Mouse (Mus musculus) megakaryocyte, adult 5-6 weeks (primary cell): ENCODE results near the gene Sema4d. TPM values are rescaled to one million over a fixed set of nuclear protein-coding genes. Genes with fewer than 3 reads are reported as not detected.

Experiments
- ATAC-seq: 2 replicates; pipeline ENCODE4 v1.8.0; 2016; ENCODE audit warnings: mild to moderate bottlenecking, inconsistent platforms; ENCODE audit not compliant: poor library complexity, severe bottlenecking
- total RNA-seq, 2 experiments: library from RNA; stranded (forward) in 1 of 2; stranded (reverse) in 1 of 2; fragments of 153-499, 151-499 nt in 1 of 2; fragments of 221-1000, 200-1000 nt in 1 of 2; gene quantifications; 2 replicates each; pipeline versions ENCODE4 v1.2.3 to v1.2.4; 2015 to 2017

The Sema4d gene
- total RNA-seq, 2 experiments from 2014 or later: 54.1 to 110 TPM

DNA sequence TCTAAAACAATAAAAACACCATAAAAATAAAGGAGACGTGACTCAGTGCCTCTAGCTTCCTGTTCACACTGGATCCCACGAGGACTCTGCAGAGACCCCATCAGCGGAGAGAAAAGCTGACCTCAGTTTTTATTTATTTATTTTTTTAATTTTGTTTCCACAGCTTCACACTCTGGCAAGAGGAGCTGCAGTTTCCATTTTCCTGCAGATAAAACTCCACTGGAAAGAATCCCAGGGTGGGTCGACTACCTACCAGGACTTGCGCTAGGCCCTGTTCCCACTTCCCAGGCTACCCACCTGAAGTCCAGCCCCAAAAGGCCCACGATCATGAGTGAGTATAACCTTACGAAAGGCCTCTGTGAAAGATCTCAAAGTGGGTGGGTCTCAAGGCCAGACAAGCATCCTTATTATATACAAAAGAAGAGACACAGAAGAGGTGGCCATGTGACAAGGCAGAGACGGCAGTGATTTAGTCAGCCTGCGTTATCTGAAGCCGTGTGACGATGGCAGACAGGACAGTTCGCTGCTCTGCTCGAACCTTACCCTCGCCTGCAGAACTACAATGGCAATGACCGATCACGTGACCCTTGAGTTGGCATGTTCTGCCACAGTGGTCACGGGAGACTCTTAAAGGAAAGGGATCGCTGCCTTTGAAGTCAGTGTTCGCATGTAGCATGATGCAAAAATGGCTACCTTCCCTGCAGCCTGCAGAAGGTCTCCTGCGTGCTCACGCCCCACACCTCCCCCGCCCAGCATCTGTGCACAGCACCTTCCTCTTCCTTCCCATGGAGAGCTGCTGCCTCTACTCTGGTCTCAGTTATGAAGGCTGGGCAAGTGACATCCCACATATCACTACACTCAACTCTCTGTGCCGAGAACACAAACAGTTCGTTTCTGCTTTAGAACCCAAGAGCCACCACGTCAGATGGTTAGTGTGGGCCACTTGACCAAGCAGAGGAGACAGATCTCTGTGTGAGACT, 14.3 kb downstream of the Sema4d start:
- ATAC-seq: no peak

DNA sequence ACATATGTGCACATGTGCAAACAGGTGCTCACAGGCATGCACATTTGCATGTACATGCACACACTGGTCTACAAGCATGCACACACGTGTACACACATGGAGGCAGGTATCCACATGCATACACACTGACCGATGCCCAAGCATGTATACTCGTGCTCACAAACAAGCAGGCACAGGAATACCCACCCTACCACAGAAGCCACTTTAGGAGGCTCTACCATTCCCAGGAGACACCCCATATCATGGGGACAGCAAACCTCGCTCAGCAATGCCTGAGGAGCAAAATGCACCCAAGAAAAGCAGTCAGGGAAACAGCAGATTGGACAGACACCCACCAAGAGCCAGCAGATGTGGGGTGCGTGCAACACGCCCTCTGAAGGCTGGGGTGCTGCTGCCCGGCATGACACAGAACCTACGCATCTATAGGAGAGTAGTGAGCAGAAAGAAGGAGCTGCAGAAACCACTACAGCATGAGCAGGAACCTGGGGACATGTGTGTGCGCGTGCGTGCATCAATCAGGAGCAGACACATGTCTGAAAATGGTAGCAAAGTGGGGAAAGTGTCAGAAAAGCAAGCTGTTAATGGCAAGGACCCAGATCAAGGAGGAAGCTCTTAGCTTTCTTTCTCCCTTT, 15.1 kb downstream of the Sema4d start:
- ATAC-seq: no peak

GRCm38 (mm10) chr13:51777738-51778274, 15.7 kb downstream of the Sema4d start:
- no peak for ATAC-seq

GRCm38 (mm10) chr13:51777048-51777737, 16.4 kb downstream of the Sema4d start:
- ATAC-seq: no peak

GRCm38 (mm10) chr13:51776160-51776737, 17.3 kb downstream of the Sema4d start:
- no peak for ATAC-seq

DNA sequence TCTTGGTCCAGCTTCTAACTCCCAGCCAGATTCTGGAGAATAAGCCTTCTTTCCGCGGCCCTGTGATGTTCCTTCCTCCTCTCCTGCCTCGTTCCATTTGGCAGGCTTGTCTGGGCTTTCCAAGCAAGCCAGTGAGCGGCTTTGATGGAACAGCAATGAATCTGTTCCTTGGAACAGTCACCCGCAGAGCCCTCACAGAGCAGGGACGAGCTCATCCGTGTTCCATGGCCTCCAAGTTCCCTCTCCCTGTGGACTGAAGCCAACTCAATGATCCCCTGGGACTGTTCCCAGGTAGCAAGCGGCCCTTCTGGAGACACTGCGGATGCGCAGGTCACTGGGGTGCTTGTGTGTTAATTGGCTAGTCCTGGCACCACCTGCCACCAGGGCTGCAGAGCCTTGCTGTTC, 21.7 kb downstream of the Sema4d start:
- ATAC-seq: no peak

- no peak for ATAC-seq
Measured at GRCm38 (mm10) chr13:51770647-51771427, 22.7 kb downstream of the Sema4d start.

GRCm38 (mm10) chr13:51767991-51768761, 25.4 kb downstream of the Sema4d start:
- peak; percentile 71 for ATAC-seq

GRCm38 (mm10) chr13:51767513-51767912, 26.0 kb downstream of the Sema4d start:
- peak; percentile 66 for ATAC-seq

- no peak for ATAC-seq
Measured at GRCm38 (mm10) chr13:51766756-51767155, 26.8 kb downstream of the Sema4d start.

DNA sequence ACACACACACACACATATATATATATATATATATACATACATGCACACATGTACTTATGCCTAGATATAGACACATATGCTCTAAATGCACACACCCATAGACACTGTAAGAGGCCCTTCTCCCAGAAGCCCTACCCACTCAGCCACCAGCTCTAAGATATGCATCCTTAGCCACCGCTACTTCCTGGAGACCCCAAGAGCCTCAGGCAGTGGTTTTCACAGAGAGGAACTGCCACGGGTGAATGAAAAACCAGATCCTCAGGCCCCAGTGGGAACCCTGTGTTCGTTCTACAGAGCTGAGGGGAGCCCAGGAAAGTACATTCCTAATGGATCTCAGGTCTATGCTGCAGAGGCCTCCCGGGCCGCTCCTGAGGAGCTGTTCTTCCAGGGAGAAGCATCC, 28.2 kb downstream of the Sema4d start:
- ATAC-seq: no peak

DNA sequence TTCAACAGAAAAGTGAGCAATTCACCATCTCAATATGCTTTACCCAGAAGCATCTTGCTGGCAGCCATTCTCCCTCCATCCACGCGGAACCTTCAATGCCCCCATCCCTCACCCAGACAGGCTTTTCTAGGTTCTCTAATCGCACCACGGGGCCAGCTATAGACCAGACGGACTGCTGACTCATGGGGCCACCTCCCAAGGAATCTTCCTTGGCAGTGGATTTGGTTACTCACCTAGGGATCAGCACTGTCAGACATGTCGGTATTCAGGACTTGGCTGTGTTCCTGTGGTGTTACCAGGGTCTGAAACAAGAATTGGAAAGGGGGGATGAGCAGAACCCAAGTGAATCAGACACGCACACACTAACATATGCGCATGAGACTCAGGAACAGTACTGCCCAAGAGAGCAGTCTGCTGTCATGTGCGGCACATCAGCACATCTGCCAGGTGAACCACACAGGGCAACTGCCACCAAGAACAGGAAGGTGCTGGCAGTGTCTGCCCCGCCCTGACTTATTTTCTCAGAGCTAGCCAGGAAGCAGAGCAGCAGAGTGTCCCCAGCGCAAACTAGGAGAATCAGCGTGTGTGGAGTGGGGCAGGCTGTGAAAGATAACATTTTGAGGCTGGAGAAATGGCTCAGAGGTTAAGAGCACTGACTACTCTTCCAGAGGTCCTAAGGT, 30.4 kb downstream of the Sema4d start:
- ATAC-seq: peak; percentile 52

- no peak for ATAC-seq
Measured at GRCm38 (mm10) chr13:51761186-51761813, 32.2 kb downstream of the Sema4d start.

GRCm38 (mm10) chr13:51759256-51759987, 34.1 kb downstream of the Sema4d start:
- no peak for ATAC-seq

- no peak for ATAC-seq
Measured at GRCm38 (mm10) chr13:51758428-51758827, 35.1 kb downstream of the Sema4d start.

- ATAC-seq: no peak
Measured at GRCm38 (mm10) chr13:51757099-51757498, 36.4 kb downstream of the Sema4d start.

DNA sequence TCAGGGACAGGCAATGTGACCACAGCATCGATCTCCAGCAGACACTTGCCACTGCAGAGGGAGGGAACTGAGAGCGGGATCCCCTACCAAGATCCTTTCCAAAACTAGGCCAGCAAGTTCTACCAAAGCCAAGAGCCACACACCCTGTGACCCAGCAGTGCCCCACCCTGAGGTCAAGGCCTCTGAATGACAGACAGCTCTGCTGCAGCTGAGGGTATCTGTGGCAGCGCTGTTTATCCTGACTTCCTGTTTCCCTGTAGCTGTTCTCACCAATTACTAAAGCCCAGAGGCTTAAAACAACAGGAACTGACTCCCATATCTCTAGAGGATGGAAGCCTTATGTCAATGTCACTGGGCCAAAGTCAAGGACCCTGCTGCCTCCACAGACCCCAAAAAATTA, 37.0 kb downstream of the Sema4d start:
- peak; percentile 96 for ATAC-seq
